Mouse (Mus musculus) inflammation-experienced regulatory T-cells, adult 6 months (primary cell): ENCODE measurements around the gene Stat6. TPM values are rescaled to one million over a fixed set of nuclear protein-coding genes. Genes with fewer than 3 reads are reported as not detected.
"Not testable (repeated sequence)": the region's sequence is repeated elsewhere in the genome, so short reads cannot be mapped to it uniquely, and the experiment has no call there.

Source experiments
- ATAC-seq: one replicate; pipeline ENCODE4 v1.8.0; 2017
- polyA plus RNA-seq, 3 experiments: library from polyadenylated mRNA; unstranded; fragments of 100-300 nt; shearing (Covaris generic); gene quantifications; one replicate each; pipeline ENCODE4 v1.2.1; 2017

Stat6 gene
- polyA plus RNA-seq, 3 experiments from 2014 or later = 148 to 195 (median 176) TPM

GRCm38 (mm10) chr10:127652906-127653638 lies 10.3 kb downstream of the Stat6 start:
- no peak for ATAC-seq

DNA sequence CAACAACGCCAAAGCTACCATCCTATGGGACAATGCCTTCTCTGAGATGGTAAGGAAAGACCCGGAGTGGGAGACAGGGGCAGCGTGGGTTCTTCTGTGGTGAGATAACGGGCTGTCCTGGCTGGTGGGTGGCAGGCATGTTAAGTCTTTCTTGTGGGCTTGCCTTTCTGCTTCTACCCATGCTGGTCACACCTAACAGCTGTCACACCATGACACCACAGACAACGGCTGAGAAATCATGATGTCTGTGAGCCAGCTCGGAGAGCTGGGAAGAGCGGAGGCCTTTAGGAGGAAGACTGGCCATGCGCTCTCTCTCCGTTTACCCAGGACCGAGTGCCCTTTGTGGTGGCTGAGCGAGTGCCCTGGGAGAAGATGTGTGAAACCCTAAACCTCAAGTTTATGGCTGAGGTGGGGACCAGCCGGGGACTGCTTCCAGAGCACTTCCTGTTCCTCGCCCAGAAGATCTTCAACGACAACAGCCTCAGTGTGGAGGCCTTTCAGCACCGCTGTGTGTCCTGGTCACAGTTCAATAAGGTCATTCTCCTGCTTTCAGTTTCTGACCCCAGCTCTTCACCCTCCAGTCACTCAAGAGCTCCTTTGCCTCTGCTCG lies 12.3 kb downstream of the Stat6 start:
- no peak for ATAC-seq

DNA sequence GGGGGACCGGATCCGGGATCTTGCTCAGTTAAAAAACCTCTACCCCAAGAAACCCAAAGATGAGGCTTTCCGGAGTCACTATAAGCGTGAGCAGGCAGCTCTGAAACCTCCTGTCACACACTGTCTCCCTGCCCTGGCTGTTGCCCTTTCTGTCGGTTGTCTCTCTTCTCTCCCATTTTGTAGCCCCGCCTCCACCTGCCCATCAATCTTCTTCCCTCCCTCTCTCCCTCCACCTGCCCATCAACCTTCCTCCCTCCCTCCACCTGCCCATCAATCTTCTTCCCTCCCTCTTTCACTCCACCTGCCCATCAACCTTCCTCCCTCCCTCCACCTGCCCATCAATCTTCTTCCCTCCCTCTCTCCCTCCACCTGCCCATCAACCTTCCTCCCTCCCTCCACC lies 14.8 kb downstream of the Stat6 start:
- not testable (repeated sequence) for ATAC-seq

DNA sequence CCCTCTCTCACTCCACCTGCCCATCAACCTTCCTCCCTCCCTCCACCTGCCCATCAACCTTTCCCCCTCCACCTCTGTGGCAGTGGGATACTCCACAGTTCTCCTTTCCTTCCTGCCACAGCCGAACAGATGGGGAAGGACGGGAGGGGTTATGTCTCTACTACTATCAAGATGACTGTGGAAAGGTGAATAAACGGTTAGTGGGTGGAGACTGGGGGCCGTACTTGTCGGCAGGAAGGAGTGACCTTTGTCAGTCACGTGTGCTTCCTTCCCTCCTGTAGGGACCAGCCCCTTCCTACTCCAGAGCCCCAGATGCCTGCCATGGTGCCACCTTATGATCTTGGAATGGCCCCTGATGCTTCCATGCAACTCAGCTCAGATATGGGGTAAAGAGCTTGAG lies 15.3 kb downstream of the Stat6 start:
- ATAC-seq = peak; percentile 31

GRCm38 (mm10) chr10:127659551-127659950 lies 16.8 kb downstream of the Stat6 start:
- no peak for ATAC-seq

DNA sequence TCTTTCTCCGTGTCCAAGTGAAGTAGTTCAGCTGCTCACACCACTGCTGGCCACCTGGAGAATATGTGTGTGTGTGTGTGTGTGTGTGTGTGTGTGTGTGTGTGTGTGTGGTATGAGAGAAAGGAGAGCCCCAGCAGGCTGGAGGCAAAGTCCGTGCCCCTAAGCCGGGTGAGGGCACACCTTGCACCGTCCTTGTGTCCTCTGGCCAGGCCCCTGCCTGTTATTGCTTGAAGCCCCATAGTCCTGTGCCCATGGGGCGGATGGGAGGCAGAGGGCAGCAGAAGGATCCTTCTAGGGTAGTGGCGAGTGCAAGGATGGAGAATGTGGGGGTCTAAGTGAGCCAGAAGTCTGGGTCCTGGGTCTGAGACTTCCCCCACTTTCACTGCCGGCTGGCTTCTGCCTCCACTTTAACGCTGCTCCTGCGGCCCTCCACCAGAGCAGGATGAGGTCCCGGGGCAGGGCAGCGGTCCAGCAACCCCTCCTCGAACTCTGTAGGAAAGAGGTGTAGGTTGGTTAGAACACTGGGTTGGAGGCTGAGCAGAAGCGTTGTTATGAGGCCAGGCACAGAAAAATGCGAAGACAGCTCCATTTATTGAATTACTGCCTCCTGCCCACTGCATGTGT lies 18.6 kb downstream of the Stat6 start:
- ATAC-seq = no peak

GRCm38 (mm10) chr10:127661915-127662663 lies 19.3 kb downstream of the Stat6 start:
- peak; percentile 60 for ATAC-seq

DNA sequence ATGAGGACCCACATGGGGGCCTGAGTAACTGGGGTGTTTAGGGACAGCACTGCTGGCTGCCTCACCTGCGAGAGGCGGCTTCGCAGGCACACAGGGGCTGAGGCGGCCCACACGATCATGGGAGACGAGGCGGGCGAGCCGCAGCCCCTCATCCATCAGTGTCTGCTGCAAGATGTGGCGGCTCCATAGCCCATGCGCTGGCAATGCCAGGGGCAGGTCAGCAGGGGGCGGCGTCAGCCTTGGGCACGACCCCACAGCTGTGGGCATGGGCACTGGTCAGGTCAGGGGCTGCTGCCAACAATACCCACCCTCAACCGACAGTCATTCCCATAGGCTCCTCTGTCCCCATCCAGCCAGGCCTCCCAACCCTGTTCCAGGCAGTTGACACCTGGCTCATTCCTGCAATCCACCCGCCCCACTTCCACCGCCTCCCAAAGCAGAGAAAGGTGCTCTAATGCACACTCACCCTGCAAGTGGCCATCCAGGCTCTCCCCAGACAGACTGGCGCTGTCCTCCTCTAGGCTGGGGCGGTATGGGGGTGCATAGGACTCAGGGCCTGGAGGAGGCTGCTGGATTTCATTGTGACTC lies 20.0 kb downstream of the Stat6 start:
- no peak for ATAC-seq

- no peak for ATAC-seq
Observed at GRCm38 (mm10) chr10:127663590-127663989, 20.8 kb downstream of the Stat6 start.

- ATAC-seq = no peak
Observed at GRCm38 (mm10) chr10:127664166-127664565, 21.4 kb downstream of the Stat6 start.

DNA sequence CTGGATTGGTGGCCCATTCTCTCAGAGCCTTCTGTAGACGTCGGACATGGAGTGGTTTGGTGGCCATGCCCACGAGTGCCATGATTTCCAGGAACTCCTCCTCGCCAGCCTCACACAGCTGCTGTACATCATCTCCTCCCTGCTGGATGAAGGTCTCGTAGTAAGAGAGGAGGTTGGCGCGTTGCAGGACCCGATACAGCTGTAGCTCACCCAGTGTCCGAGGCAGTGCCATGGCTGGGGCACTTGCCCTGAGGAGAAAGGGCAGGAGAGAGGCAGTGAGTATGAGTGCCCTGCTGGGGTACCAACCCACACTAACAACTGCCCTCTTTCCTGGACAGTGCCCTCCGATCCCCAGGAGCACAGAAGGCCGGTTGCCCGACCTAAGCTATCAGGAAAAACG lies 22.1 kb downstream of the Stat6 start:
- no peak for ATAC-seq

DNA sequence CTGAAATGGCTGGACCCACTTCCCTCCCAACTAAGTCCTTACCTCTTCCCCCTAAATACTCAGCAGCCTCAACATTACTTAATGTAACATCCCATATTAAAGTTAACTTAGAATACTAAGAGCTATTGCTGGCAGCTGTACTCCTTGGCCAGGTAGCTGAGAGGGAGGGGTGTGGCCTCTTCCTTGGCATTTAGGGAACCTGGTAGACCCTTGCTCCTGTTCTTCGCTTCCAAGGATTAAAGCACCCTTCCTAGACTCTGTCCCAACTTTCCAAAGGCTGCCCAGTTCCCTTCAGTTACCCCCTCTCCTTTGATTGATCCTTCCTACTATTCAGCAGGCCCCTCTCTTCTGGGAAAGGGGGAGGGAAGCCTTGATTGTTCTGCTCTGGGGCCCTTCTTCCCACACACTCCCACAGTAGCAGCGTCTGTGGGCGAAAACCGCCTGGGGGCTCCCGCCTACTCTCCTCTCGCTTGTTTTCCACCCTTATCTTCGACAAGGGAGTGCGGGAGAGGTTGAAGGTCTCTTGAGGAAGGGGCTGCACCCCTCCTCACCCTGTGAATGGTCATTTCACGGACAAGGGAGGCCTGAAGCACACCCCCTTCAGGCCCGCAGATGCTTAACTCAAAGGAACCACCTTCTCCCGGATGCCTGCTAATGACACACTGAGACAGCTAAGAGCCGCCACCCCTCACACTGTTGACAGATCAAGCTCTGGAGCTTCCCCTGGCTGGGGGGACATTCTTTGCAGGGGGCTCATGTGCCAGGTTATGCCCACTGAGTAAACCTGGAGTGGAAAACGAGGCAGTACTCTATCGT lies 22.8 kb downstream of the Stat6 start:
- no peak for ATAC-seq

DNA sequence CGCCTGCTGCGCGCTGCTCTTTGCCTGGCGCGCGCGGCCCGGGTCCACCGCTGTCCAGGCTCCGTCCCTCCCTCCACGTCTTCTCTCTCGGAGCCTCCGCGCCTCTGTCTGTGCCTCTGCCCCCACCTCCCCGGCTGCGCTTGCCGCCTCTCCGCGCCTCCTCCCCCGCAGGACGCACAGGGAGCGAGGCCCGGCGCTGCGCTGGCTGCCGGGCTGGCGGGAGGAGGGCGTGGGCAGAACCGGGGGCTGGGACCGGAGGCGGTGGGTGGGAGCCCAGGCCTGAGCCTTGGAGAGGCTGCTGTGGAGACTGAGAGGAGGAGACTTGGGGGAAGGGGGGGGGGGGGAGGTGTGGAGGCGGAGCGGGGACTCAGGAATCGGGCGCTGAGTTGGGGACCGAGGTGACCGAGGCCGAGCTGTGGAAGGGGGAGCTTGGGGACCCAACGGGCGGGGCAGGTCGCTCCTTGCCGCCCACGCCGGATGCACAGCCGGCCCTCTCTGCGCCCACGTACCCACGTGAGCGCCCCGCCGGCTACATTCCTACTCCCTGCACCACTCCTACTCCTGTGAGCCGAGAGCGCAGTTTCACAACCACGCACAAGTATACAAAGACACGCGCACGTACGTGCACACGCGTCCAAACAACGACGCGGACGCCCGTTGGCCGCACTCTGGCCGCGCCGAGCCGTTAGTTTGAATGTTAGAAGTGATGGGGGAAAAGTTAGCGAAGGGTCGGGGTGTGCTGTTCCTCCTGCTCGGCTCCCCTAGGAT lies 23.9 kb downstream of the Stat6 start, which contains the start of gene Nemp1:
Nemp1 (plus strand) TSS at position 401 of the 768 bp plus-strand sequence.
- peak; percentile 20 for ATAC-seq

DNA sequence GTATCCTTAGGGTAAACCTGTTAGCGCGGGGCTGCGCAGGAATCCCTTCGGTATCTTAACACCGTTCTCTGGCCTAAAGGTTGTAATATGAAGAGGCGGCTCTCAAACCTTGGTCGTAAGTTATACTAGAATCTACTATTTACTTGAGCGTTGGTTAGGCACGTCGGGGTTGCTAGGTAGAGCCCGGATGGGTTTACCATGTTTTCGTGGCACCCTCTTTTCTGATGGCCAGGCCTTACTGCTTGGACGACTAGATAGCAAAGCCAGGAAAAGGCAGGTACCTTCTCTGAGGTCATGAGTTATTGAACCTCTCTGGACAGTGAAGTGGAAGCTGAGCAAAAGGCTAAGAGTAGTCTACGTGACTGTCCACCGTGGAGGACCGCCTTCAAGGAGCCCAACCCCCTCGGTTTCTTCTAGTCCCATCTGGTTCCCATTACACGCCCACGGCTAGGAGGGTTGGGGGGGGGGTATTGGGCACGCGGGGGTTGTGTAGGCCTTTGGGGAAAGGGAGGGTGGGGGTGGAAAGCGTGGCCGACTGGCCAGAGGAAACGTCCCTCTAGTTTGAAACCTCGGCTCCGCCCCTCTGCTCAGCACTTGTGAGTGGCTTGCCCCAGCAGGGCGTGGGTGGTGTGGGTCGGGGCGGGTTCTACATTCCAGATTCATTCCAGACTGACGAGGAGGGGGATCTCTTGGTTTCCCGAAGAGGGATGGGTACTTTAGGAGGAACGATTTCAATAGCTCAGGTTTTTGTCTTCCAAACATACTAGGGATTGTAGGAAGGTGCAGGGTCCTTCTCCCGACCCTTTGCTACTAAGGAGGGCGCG lies 24.7 kb downstream of the Stat6 start:
- peak; percentile 38 for ATAC-seq

DNA sequence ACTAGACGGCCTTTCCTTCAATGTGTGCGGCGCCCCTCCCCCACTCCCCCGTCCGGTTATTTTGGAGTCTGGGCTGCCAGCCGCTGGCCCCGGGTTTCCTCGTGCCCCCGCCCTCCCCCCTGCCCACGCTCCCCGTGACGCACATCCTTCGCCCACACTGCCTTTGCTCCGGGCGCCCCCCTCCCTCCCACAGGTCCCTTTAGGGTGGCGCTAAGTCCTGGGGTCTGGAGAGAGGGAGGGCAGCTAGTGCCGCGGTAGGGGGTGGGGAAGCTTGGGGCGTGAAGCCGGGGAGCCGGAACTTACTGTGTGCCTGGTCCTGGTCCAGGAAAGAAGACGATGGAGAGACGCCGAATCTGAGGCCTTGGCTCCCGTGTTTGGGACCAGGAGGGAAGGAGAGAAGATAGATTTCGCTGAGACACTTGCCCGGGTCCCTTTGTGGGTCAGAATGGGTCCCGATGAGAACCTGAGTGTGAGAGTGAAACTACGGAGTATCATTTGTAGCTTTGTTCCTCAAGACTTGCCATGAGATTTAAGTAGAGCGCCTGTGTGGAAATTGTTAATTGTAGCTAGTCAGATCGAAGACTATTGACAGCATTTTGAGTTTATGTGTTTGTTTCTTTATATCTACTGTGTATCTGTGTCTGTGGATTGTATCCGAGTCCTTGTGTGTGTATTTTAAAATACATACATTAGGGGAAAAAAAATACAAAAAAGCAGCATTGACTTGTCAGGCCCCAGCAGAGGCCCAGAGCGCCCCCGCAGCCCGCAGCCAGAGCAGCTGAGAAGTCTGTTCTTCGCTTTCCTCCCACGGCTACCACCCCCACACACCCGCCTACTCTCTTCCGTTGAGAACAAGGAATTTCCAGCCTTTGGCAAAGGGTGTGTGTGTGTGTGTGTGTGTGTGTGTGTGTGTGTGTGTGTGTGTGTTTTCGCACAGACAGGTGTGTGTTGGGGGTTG lies 25.6 kb downstream of the Stat6 start, which contains the start of gene Nab2:
Nab2 (minus strand) TSS at position 476 of the 958 bp plus-strand sequence.
- ATAC-seq = peak; percentile 55

GRCm38 (mm10) chr10:127669170-127669569 lies 26.4 kb downstream of the Stat6 start:
- ATAC-seq = no peak

GRCm38 (mm10) chr10:127670185-127670584 lies 27.4 kb downstream of the Stat6 start:
- ATAC-seq = no peak

DNA sequence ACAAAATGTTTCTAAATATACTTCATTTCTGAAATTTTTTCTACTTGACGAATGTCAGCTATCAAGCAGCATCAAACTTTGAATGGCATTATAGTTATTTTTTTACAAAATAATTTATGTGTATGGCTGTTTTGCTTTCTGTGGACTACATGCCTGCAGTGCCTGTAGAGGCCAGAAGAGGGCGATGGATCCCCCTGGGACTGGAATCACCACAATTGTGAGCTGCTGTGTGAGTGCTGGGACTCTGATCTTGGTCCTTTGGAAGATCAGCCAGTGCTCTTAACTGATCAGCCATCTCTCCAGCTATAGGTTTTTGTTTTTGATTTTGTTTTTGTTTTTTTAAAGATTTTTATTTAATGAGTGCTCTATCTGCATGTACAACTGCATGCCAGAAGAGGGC lies 28.5 kb downstream of the Stat6 start:
- ATAC-seq = no peak
